ENCODE assay signal across 8 mouse cellular contexts in genomic region chr8:45658458-45659325, GRCm38 (mm10).
DNase-seq lines count a peak whose midpoint lies in the region; ATAC-seq and TF ChIP-seq lines count a peak whose summit lies in the region.

No protein-coding gene starts in this region.

- H3K9ac ChIP-seq in forebrain, embryonic 12.5 days = no peak overlapping the region
- H3K9ac ChIP-seq in forebrain, postnatal 0 days = no peak overlapping the region

- no peak for TF ChIP-seq CTCF in forebrain, postnatal 0 days (IDR thresholded peaks at IDR 0.05; ENCODE audit: low read depth)

- no peaks in the 10 kb centered on the region for H3K27me3 ChIP-seq in forebrain, embryonic 12.5 days
- H3K27me3 ChIP-seq in forebrain, postnatal 0 days (ENCODE audit: insufficient read depth, low read length) = no peaks in the 10 kb centered on the region

- ATAC-seq in forebrain, embryonic 12.5 days (ENCODE audit: low FRiP score) = no peak
- no peak for ATAC-seq in forebrain, postnatal 0 days

- 34% methylated on average over 18 of the region's 18 CpGs for WGBS in forebrain, embryonic 12.5 days
- WGBS in forebrain, postnatal 0 days = 36% methylated on average over 18 of the region's 18 CpGs

- H3K4me2 ChIP-seq in forebrain, embryonic 12.5 days = 0 out of 2 replicates have a peak overlapping the region, but pooled peaks have one; percentile 4
- no peak overlapping the region for H3K4me2 ChIP-seq in forebrain, postnatal 0 days (ENCODE audit: low read depth)

- no peak for DNase-seq in forebrain, postnatal 0 days
- peak; percentile 52 for DNase-seq in embryo, embryonic 10.5 days (ENCODE audit: low spot score)
- DNase-seq in heart, postnatal 4 days = peak; percentile 62
- DNase-seq in lung, postnatal 25 days (ENCODE audit: low spot score) = peak; percentile 31
- no peak for DNase-seq in left cerebral cortex, adult 9 months (ENCODE audit: low spot score in 2 of 2)
- no peak for DNase-seq in right cerebral cortex, adult 2 months (ENCODE audit: low spot score in 2 of 2)
- DNase-seq in frontal cortex, postnatal 10 days (ENCODE audit: low spot score in 2 of 2) = no peak

- no peak overlapping the region for H3K27ac ChIP-seq in forebrain, embryonic 12.5 days
- H3K27ac ChIP-seq in forebrain, postnatal 0 days (ENCODE audit: low read depth, low read length) = no peak overlapping the region; the same call in 1 of the 2 replicates

- H3K9me3 ChIP-seq in forebrain, embryonic 12.5 days = no peaks in the 10 kb centered on the region
- no peaks in the 10 kb centered on the region for H3K9me3 ChIP-seq in forebrain, postnatal 0 days (ENCODE audit: low read length)

- H3K4me1 ChIP-seq in forebrain, embryonic 12.5 days = peaks cover 41% of the 10 kb centered on the region
- H3K4me1 ChIP-seq in forebrain, postnatal 0 days (ENCODE audit: insufficient read depth) = no peaks in the 10 kb centered on the region

- no peaks in the 10 kb centered on the region for H3K36me3 ChIP-seq in forebrain, embryonic 12.5 days (replicated peaks)
- H3K36me3 ChIP-seq in forebrain, postnatal 0 days (ENCODE audit: insufficient read depth) = peaks cover 6% of the 10 kb centered on the region; the same call in 1 of the 2 replicates

- H3K4me3 ChIP-seq in forebrain, embryonic 12.5 days (replicated peaks) = no peak overlapping the region
- no peak overlapping the region for H3K4me3 ChIP-seq in forebrain, postnatal 0 days (ENCODE audit: low read depth, low read length)

Comparison
In these comparisons a context has a peak if more than half of its experiments do, and no peak if none do; other contexts are left out.
1. DNase-seq: peak in embryo, embryonic 10.5 days (single experiment), heart, postnatal 4 days (single experiment) and lung, postnatal 25 days (single experiment); none in forebrain, postnatal 0 days (single experiment), left cerebral cortex, adult 9 months (0 of 2), right cerebral cortex, adult 2 months (0 of 2) and frontal cortex, postnatal 10 days (0 of 2).